Mouse (Mus musculus) MEL (cell line): ENCODE data around the gene Egln3. TPM values are rescaled to one million over a fixed set of nuclear protein-coding genes. Genes with fewer than 3 reads are reported as not detected.

Source experiments
- DNase-seq: peaks from one replicate; pipeline ENCODE4 v3.0.0; 2011; ENCODE audit warnings: low read depth, low spot score
- H3K27ac ChIP-seq: 2 replicates; pipeline ENCODE4 v1.5.1; 2012; ENCODE audit warnings: low read depth, mild to moderate bottlenecking, control low read depth, low read length, moderate library complexity; ENCODE audit not compliant: control insufficient read depth
- H3K27me3 ChIP-seq, 2 experiments: fragments of 150-350 bp in 1 of 2; sonication (generic) in 1 of 2; 2 replicates each; pipeline ENCODE4 v1.6.1; 2012; ENCODE audit warnings: low read length in 2 of 2, mild to moderate bottlenecking in 2 of 2, improper control_type of control experiment in 1 of 2, moderate library complexity in 1 of 2; ENCODE audit not compliant: insufficient read depth in 2 of 2, control insufficient read depth in 1 of 2
- H3K36me3 ChIP-seq, 2 experiments: 2 replicates each; pipeline ENCODE4 v1.6.1; 2012 to 2014; ENCODE audit warnings: low read length in 2 of 2, improper control_type of control experiment in 1 of 2, inconsistent platforms in 1 of 2, mild to moderate bottlenecking in 1 of 2; ENCODE audit not compliant: insufficient read depth in 2 of 2, control insufficient read depth in 1 of 2
- H3K4me1 ChIP-seq, 2 experiments: fragments of 150-350 bp in 1 of 2; sonication (generic) in 1 of 2; 2 replicates each; pipeline ENCODE4 v1.6.1; 2012; ENCODE audit warnings: low read length in 2 of 2, improper control_type of control experiment in 1 of 2, mild to moderate bottlenecking in 1 of 2; ENCODE audit not compliant: insufficient read depth in 2 of 2, control insufficient read depth in 1 of 2
- H3K4me3 ChIP-seq, 2 experiments: fragments of 150-350 bp in 1 of 2; sonication (generic) in 1 of 2; 2 replicates each; pipeline ENCODE4 v1.5.1; 2012; ENCODE audit warnings: low read depth in 2 of 2, low read length in 2 of 2, mild to moderate bottlenecking in 2 of 2, moderate library complexity in 2 of 2, control low read depth in 1 of 2, improper control_type of control experiment in 1 of 2; ENCODE audit not compliant: control insufficient read depth in 1 of 2, insufficient read depth in 1 of 2
- H3K79me2 ChIP-seq: 2 replicates; pipeline ENCODE4 v1.6.1; 2012; ENCODE audit warnings: mild to moderate bottlenecking, low read length, moderate library complexity; ENCODE audit not compliant: control insufficient read depth, poor library complexity, insufficient read depth
- H3K9ac ChIP-seq: 2 replicates; pipeline ENCODE4 v1.6.1; 2012; ENCODE audit warnings: low read depth, mild to moderate bottlenecking, control low read depth, low read length, moderate library complexity; ENCODE audit not compliant: control insufficient read depth, poor library complexity, severe bottlenecking
- H3K9me3 ChIP-seq: fragments of 150-350 bp; sonication (generic); replicated peaks from 2 replicates; pipeline ENCODE4 v1.6.1; 2012; ENCODE audit warnings: mild to moderate bottlenecking, low read length, improper control_type of control experiment, moderate library complexity; ENCODE audit not compliant: insufficient read depth
- BHLHE40 ChIP-seq: IDR thresholded peaks from 2 replicates; pipeline ENCODE4 v1.6.1; 2012; ENCODE audit warnings: low read depth, mild to moderate bottlenecking, inconsistent platforms, low read length, improper control_type of control experiment, borderline replicate concordance
- CHD1 ChIP-seq: IDR thresholded peaks from 2 replicates; pipeline ENCODE4 v1.6.1; 2012; ENCODE audit warnings: low read depth, mild to moderate bottlenecking, inconsistent platforms, low read length, improper control_type of control experiment
- CHD2 ChIP-seq: IDR thresholded peaks from 2 replicates; pipeline ENCODE4 v1.6.1; 2011; ENCODE audit warnings: low read length, improper control_type of control experiment
- E2F4 ChIP-seq: IDR thresholded peaks from 2 replicates; pipeline ENCODE4 v1.6.1; 2011; ENCODE audit warnings: low read depth, low read length, improper control_type of control experiment, borderline replicate concordance
- ELF1 ChIP-seq: IDR thresholded peaks from 2 replicates; pipeline ENCODE4 v1.6.1; 2014; ENCODE audit warnings: low read depth, mild to moderate bottlenecking, inconsistent platforms, low read length, improper control_type of control experiment, moderate library complexity
- EP300 ChIP-seq, 2 experiments: IDR thresholded peaks; 2 replicates each; pipeline ENCODE4 v1.6.1; 2011; ENCODE audit warnings: improper control_type of control experiment in 2 of 2, low read length in 2 of 2, low read depth in 1 of 2, mild to moderate bottlenecking in 1 of 2
- HCFC1 ChIP-seq: IDR thresholded peaks from 2 replicates; pipeline ENCODE4 v1.6.1; 2012; ENCODE audit warnings: low read depth, mild to moderate bottlenecking, inconsistent platforms, low read length, improper control_type of control experiment, moderate library complexity
- MAFK ChIP-seq: IDR thresholded peaks from 2 replicates; pipeline ENCODE4 v1.6.1; 2011; ENCODE audit warnings: low read depth, mild to moderate bottlenecking, low read length, improper control_type of control experiment, borderline replicate concordance
- MAZ ChIP-seq: IDR thresholded peaks from 2 replicates; pipeline ENCODE4 v1.6.1; 2012; ENCODE audit warnings: low read depth, mild to moderate bottlenecking, inconsistent platforms, low read length, improper control_type of control experiment
- MEF2A ChIP-seq: IDR thresholded peaks from 2 replicates; pipeline ENCODE4 v1.6.1; 2014; ENCODE audit warnings: low read depth, mild to moderate bottlenecking, inconsistent platforms, low read length, improper control_type of control experiment; ENCODE audit not compliant: poor library complexity, insufficient replicate concordance, severe bottlenecking; ENCODE audit errors: extremely low read depth
- MXI1 ChIP-seq: IDR thresholded peaks from 2 replicates; pipeline ENCODE4 v1.6.1; 2011; ENCODE audit warnings: mild to moderate bottlenecking, low read depth, low read length, improper control_type of control experiment
- MYB ChIP-seq: IDR thresholded peaks from 2 replicates; pipeline ENCODE4 v1.6.1; 2011; ENCODE audit warnings: mild to moderate bottlenecking, low read depth, low read length, improper control_type of control experiment
- MYC ChIP-seq: IDR thresholded peaks from 2 replicates; pipeline ENCODE4 v1.6.1; 2011; ENCODE audit warnings: low read depth, mild to moderate bottlenecking, low read length, improper control_type of control experiment, moderate library complexity
- USF2 ChIP-seq, 2 experiments: IDR thresholded peaks; 2 replicates each; pipeline ENCODE4 v1.6.1; 2011 to 2012; ENCODE audit warnings: improper control_type of control experiment in 2 of 2, low read length in 2 of 2, borderline replicate concordance in 1 of 2, inconsistent platforms in 1 of 2, low read depth in 1 of 2, mild to moderate bottlenecking in 1 of 2; ENCODE audit not compliant: insufficient read depth in 1 of 2
- ZNF384 ChIP-seq: IDR thresholded peaks from 2 replicates; pipeline ENCODE4 v1.6.1; 2012; ENCODE audit warnings: low read depth, mild to moderate bottlenecking, inconsistent platforms, low read length, improper control_type of control experiment
- polyA plus RNA-seq, 2 experiments: library from polyadenylated mRNA; stranded (reverse) in 1 of 2; unstranded in 1 of 2; fragments of >175 nt in 1 of 2; fragments of >200 nt in 1 of 2; gene quantifications; 2 replicates each; pipeline versions ENCODE4 v1.2.1 to v1.2.4; 2012; ENCODE audit warnings: low replicate concordance in 2 of 2, low read depth in 1 of 2; ENCODE audit not compliant: insufficient read length in 2 of 2, insufficient read depth in 1 of 2, missing spikeins in 1 of 2
- total RNA-seq: library from RNA; depleted of rRNA; stranded (reverse); fragments of 300-350 nt; gene quantifications from 2 replicates; pipeline ENCODE4 v1.2.3, GENCODE M21; 2012

Egln3 gene
- total and polyA plus RNA-seq, 3 experiments, result 3.2 to 30.1 TPM; not detected in 1

GRCm38 (mm10) chr12:54202765-54203655 lies 650 bp downstream of the Egln3 start (continued):
- no peak for TF ChIP-seq MAFK
- TF ChIP-seq ELF1, result no peak
- no peak for TF ChIP-seq CHD1
- TF ChIP-seq MYB, result no peak
- TF ChIP-seq USF2 (IDR thresholded peaks at IDR 0.05; ENCODE audit: borderline replicate concordance in 1 of 2, insufficient read depth in 1 of 2, low read depth in 1 of 2, low read length in 2 of 2), result no peak
- TF ChIP-seq EP300 (IDR thresholded peaks at IDR 0.05; ENCODE audit: low read depth in 1 of 2, low read length in 2 of 2), result no peak
- no peak for TF ChIP-seq E2F4
- no peak for TF ChIP-seq MEF2A
- TF ChIP-seq ZNF384, result no peak
- peak; percentile 25; the same call in 1 of the 2 replicates for TF ChIP-seq BHLHE40
- TF ChIP-seq HCFC1, result no peak
- TF ChIP-seq MYC, result 0 out of 2 replicates have a peak, but pooled peaks have one; percentile 19
- TF ChIP-seq CHD2, result no peak

- H3K36me3 ChIP-seq, result peaks cover 0 to 5% of the 10 kb centered on the region in 2 experiments; a peak in 2 of 4 replicates
- TF ChIP-seq MAZ (no peak), MXI1 (peak; percentile 13; the same call in 1 of the 2 replicates)
- H3K4me1 ChIP-seq, result peaks cover 7 to 10% of the 10 kb centered on the region in 2 experiments; a peak in 3 of 4 replicates
- no peak overlapping the region for H3K27ac ChIP-seq
- H3K27me3 ChIP-seq, result no peaks in the 10 kb centered on the region
- peak overlapping the region; percentile 64 to 77 for H3K4me3 ChIP-seq
- no peaks in the 10 kb centered on the region for H3K9me3 ChIP-seq
- peaks cover 3% of the 10 kb centered on the region; the same call in 1 of the 2 replicates for H3K79me2 ChIP-seq
- H3K9ac ChIP-seq, result peak overlapping the region; percentile 51
- peak; percentile 75 for DNase-seq
Measured at GRCm38 (mm10) chr12:54202276-54202675, 1.4 kb downstream of the Egln3 start.
